Mouse (Mus musculus): ENCODE measurements around the gene Glipr1l2. TPM values are rescaled to one million over a fixed set of nuclear protein-coding genes. Genes with fewer than 3 reads are reported as not detected.
"Not testable (repeated sequence)": the region's sequence is repeated elsewhere in the genome, so short reads cannot be mapped to it uniquely, and the experiment has no call there.

Gene Glipr1l2
- not detected in 2 replicates for polyA plus RNA-seq (2016; fragmentation: Nextera tagmentation; extraction: Ambion mirVana)

DNA sequence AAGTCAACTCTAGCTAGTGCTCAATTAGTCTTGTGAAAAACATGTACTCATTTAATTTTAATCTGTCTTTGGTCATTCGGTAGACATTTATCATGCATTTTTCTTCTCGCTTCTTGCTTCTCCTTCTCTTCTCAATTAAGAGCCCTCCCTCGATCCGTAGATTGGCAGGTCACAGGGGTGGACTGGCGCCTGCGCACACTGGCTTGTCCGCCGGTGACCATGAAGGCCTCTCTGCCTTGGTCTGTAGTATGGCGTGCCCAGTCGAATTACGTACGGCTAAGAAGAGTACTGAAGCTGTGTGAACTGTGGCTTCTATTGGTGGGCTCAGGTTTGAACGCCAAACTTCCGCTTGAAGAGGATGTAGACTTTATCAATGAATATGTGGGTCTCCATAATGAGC is at the start of gene Glipr1l2:
Gene Glipr1l2, plus strand, starts transcription at position 198 of the 400 bp plus-strand sequence.
- Histone ChIP-seq H3K27me3 (replicated peaks; ENCODE audit: low read depth, poor library complexity, severe bottlenecking) (no peaks in the 10 kb centered on the region), H3K4me1 (no peaks in the 10 kb centered on the region), H3K36me3 (replicated peaks) (no peaks in the 10 kb centered on the region), H3K27ac (replicated peaks) (no peak within 1 kb of the TSS), H3K9me3 (no peaks in the 10 kb centered on the region), H3K4me3 (no peak within 1 kb of the TSS)
- 93% methylated on average over 14 of the region's 14 CpGs for WGBS
- DNase-seq (ENCODE audit: low spot score), result no peak

DNA sequence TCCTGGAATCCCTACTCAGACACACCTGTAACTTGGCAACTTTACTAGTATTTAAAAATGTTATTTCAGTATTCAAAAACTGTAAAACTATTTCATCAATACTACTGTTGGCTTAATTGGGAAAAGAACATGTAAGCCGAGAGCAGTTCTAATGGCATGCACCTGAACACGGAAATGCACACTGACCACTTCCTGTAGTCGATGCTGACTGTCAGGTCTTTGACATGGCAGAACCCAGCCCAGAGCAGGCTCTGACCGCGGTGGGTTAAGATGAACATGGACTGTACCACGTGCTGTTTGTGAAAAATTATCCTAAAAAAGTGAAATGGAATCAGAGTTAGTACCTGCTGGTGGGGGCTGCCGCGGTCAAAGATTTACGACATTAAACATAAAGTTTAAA is 39.6 kb upstream of the Glipr1l2 start:
- DNase-seq (ENCODE audit: low spot score); H3K36me3 ChIP-seq (replicated peaks); H3K4me1 ChIP-seq; H3K4me3 ChIP-seq; H3K27me3 ChIP-seq (replicated peaks; ENCODE audit: low read depth, poor library complexity, severe bottlenecking); H3K27ac ChIP-seq (replicated peaks); H3K9me3 ChIP-seq: not testable (repeated sequence)
- WGBS, result 83% methylated on average over 9 of the region's 9 CpGs

- not testable (repeated sequence) for H3K36me3 ChIP-seq (replicated peaks); DNase-seq (ENCODE audit: low spot score); H3K4me1 ChIP-seq; H3K9me3 ChIP-seq; H3K27me3 ChIP-seq (replicated peaks; ENCODE audit: low read depth, poor library complexity, severe bottlenecking); H3K4me3 ChIP-seq; H3K27ac ChIP-seq (replicated peaks)
- WGBS, result 61% methylated on average over 14 of the region's 14 CpGs
Measured at GRCm38 (mm10) chr10:112044283-112044682, 38.9 kb upstream of the Glipr1l2 start.

DNA sequence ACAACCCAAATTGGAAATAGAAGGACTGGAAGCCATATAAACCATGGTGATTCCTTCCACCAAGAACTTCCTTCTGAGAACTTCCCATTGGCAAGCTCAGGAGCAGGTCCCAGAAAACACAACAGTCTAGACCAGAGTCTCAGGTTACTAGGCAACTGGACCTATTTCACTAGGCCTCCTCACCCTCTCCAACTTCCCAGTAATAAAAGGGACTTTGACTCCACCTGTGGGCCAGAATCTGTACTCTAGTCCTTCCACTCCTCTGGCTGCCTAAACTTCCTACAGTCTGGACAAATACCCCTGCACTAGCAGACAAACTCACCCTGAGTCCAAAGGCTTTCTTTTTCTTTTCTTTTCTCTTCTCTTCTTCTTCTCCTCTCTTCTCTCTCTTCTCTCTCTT is 31.9 kb upstream of the Glipr1l2 start:
- DNase-seq (ENCODE audit: low spot score), result no peak
- Histone ChIP-seq H3K27me3 (replicated peaks; ENCODE audit: low read depth, poor library complexity, severe bottlenecking) (no peaks in the 10 kb centered on the region), H3K27ac (replicated peaks) (no peak overlapping the region), H3K36me3 (replicated peaks) (no peaks in the 10 kb centered on the region), H3K4me1 (no peaks in the 10 kb centered on the region), H3K9me3 (no peaks in the 10 kb centered on the region), H3K4me3 (no peak overlapping the region)

DNA sequence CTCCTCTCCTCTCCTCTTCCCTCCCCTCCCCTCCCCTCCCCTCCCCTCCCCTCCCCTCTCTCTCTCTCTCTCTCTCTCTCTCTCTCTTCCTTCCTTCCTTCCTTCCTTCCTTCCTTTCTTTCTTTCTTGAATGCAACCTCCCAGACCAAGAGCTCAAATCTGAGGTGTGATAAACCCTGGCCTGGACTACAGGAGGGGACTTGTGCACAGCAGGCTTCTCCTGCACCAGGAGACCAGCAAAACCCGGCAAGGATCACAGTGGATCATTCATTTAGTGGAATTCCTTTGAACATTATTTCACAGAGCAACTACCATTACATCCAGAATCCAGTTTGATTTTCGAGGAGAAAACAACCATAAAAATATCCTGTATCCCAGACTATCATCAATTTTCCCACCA is 31.2 kb upstream of the Glipr1l2 start:
- H3K4me3 ChIP-seq; H3K27ac ChIP-seq (replicated peaks); H3K27me3 ChIP-seq (replicated peaks; ENCODE audit: low read depth, poor library complexity, severe bottlenecking); H3K36me3 ChIP-seq (replicated peaks); H3K9me3 ChIP-seq; H3K4me1 ChIP-seq: not testable (repeated sequence)
- 74% methylated on average over 2 of the region's 2 CpGs for WGBS
- peak; percentile 54 for DNase-seq (ENCODE audit: low spot score)

DNA sequence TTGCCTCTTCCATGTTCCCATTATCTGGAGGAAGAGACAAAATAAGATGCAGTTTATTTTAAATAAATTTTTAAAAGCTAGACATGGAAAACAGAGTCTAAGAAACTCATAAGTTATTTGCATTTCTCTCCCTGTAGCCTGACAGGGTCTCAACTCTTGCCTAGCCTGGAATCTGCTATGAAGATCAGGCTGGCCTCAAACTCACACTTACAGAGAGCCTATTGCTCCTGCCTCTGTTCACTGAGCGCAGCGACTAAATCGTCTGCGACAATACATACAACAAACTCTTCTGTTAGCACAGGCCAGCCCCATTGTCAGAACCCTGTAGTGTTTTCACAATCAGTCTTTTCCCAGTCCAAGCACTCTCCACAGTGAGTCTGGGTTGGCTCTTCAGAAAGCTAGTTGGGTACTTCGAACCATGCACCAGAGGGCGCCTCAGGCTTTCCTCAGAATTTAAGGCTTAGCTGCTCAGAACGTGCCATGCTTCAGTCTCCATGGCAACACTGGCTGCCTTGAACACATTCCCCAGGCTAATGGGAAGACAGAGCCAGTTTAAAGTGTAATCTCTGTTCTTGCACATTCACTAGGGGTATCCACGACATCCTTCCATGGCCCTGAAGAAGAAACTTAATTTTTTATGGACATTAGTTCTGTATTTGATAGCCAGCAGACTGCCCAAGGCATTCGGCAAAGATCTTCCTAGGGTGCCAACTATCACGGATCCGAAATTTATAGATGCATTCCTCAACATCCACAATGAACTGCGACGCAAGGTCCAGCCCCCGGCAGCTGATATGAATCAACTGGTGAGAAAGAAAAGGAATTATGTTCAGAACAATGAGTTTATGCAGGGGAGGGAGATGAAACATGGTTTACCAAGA is 23.2 kb upstream of the Glipr1l2 start, which contains the start of gene Glipr1l1:
Gene Glipr1l1, plus strand, starts transcription at position 488 of the 881 bp plus-strand sequence.
- H3K4me1 ChIP-seq, result no peaks in the 10 kb centered on the region
- DNase-seq (ENCODE audit: low spot score), result peak; percentile 72
- H3K4me3 ChIP-seq, result no peak within 1 kb of the TSS
- H3K27ac ChIP-seq (replicated peaks), result no peak within 1 kb of the TSS
- H3K36me3 ChIP-seq (replicated peaks), result no peaks in the 10 kb centered on the region
- 57% methylated on average over 14 of the region's 14 CpGs for WGBS
- H3K9me3 ChIP-seq, result no peaks in the 10 kb centered on the region
- no peaks in the 10 kb centered on the region for H3K27me3 ChIP-seq (replicated peaks; ENCODE audit: low read depth, poor library complexity, severe bottlenecking)

DNA sequence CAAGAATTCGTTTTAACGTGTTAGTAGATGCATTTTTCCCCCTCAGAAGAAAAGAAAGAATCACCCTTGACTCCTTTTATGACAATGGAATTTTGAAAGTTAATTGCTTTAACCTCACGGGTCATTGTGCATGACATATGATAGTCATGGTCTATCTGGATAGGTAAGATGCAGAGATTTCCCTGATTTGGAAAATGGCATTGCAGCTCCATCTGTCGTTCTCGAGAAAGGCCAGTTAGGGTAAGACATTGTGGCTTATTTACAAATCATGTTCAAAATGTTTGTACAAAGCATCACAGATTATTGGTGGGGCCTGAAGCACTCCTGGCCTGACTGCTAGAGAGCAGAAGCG is 22.6 kb upstream of the Glipr1l2 start:
- not testable (repeated sequence) for H3K27ac ChIP-seq (replicated peaks); H3K36me3 ChIP-seq (replicated peaks); H3K4me1 ChIP-seq; DNase-seq (ENCODE audit: low spot score); H3K4me3 ChIP-seq; H3K27me3 ChIP-seq (replicated peaks; ENCODE audit: low read depth, poor library complexity, severe bottlenecking); H3K9me3 ChIP-seq
- WGBS, result 88% methylated on average over 6 of the region's 6 CpGs

- Histone ChIP-seq H3K36me3 (replicated peaks) (no peaks in the 10 kb centered on the region), H3K4me3 (no peak overlapping the region), H3K4me1 (no peaks in the 10 kb centered on the region), H3K27ac (replicated peaks) (no peak overlapping the region), H3K27me3 (replicated peaks; ENCODE audit: low read depth, poor library complexity, severe bottlenecking) (no peaks in the 10 kb centered on the region), H3K9me3 (no peaks in the 10 kb centered on the region)
- no peak for DNase-seq (ENCODE audit: low spot score)
- 56% methylated on average over 2 of the region's 2 CpGs for WGBS
Measured at GRCm38 (mm10) chr10:112080044-112080443, 3.1 kb upstream of the Glipr1l2 start.

DNA sequence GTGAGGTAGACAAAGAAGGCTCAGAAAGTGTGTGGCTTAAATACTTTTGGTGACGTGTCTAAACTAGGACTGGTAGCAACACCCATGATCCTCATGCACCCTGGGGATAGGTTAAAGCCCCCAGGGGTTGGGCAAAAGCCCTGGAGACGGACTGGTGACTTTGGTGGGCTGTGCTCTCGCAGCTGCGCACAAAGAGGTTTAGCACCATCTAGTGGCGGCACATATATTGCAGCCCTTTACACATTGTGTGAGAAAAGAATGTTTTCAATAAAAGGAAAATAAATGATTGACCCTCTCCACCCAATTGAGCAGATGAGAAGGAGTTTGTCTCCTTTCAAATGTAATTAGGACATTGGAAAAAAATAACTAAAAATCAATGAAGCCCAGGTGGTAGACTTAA is 22.6 kb downstream of the Glipr1l2 start:
- H3K36me3 ChIP-seq (replicated peaks); H3K4me3 ChIP-seq; H3K27me3 ChIP-seq (replicated peaks; ENCODE audit: low read depth, poor library complexity, severe bottlenecking); H3K27ac ChIP-seq (replicated peaks); H3K4me1 ChIP-seq: not testable (repeated sequence)
- peak; percentile 59 for DNase-seq (ENCODE audit: low spot score)
- 8% methylated on average over 5 of the region's 5 CpGs for WGBS
- H3K9me3 ChIP-seq, result peaks cover 14% of the 10 kb centered on the region

GRCm38 (mm10) chr10:112110401-112110800 is 27.2 kb downstream of the Glipr1l2 start:
- Histone ChIP-seq H3K4me1 (no peaks in the 10 kb centered on the region), H3K4me3 (no peak overlapping the region), H3K36me3 (replicated peaks) (no peaks in the 10 kb centered on the region), H3K9me3 (no peaks in the 10 kb centered on the region), H3K27ac (replicated peaks) (no peak overlapping the region), H3K27me3 (replicated peaks; ENCODE audit: low read depth, poor library complexity, severe bottlenecking) (no peaks in the 10 kb centered on the region)
- DNase-seq (ENCODE audit: low spot score), result no peak
- 93% methylated on average over 7 of the region's 7 CpGs for WGBS

DNA sequence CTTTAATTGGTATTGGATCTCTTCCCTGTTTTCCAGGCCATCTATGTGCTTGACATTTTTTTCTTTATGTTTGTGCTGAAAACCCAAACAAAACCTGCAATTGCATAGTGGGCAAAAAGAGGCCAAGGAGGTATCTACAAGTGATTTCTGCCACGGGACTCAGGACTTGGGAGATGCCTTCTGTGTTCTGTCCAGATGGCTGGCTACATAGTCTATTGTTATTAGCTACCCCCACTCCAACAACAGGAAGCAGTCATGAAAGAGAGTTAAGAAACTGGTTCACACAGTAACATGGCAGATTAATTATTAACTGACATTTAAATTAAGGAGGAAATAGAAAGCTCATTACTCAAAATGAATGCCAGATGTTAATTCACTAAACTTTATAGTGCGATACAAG is 41.9 kb downstream of the Glipr1l2 start:
- not testable (repeated sequence) for H3K27ac ChIP-seq (replicated peaks); H3K4me3 ChIP-seq; H3K27me3 ChIP-seq (replicated peaks; ENCODE audit: low read depth, poor library complexity, severe bottlenecking); H3K36me3 ChIP-seq (replicated peaks); H3K4me1 ChIP-seq; H3K9me3 ChIP-seq; DNase-seq (ENCODE audit: low spot score)
- 52% methylated on average over 2 of the region's 2 CpGs for WGBS

GRCm38 (mm10) chr10:112127682-112128230 is 44.6 kb downstream of the Glipr1l2 start:
- not testable (repeated sequence) for H3K9me3 ChIP-seq; H3K27me3 ChIP-seq (replicated peaks; ENCODE audit: low read depth, poor library complexity, severe bottlenecking); H3K36me3 ChIP-seq (replicated peaks); H3K27ac ChIP-seq (replicated peaks); H3K4me3 ChIP-seq; DNase-seq (ENCODE audit: low spot score); H3K4me1 ChIP-seq
- 77% methylated on average over 6 of the region's 6 CpGs for WGBS

GRCm38 (mm10) chr10:112132194-112132593 is 49.0 kb downstream of the Glipr1l2 start:
- Histone ChIP-seq H3K27ac (replicated peaks) (no peak overlapping the region), H3K36me3 (replicated peaks) (no peaks in the 10 kb centered on the region), H3K4me1 (no peaks in the 10 kb centered on the region), H3K27me3 (replicated peaks; ENCODE audit: low read depth, poor library complexity, severe bottlenecking) (no peaks in the 10 kb centered on the region), H3K4me3 (no peak overlapping the region), H3K9me3 (no peaks in the 10 kb centered on the region)
- 91% methylated on average over 3 of the region's 3 CpGs for WGBS
- DNase-seq (ENCODE audit: low spot score), result no peak
